Mouse (Mus musculus) right cerebral cortex, postnatal 25 days (tissue): Measurements from ENCODE around the gene Acp7.
"Not testable (repeated sequence)": the region's sequence is repeated elsewhere in the genome, so short reads cannot be mapped to it uniquely, and the experiment has no call there.

Experiments used
- DNase-seq: peaks from one replicate; pipeline ENCODE4 v3.0.0; 2022

Gene Acp7

GRCm38 (mm10) chr7:28631073-28631472 lies at the start of gene Acp7:
Gene Acp7 (minus strand): TSS chr7:28631332.
- no peak for DNase-seq

- DNase-seq, result no peak
Observed at GRCm38 (mm10) chr7:28677624-28678023, 46.5 kb upstream of the Acp7 start.

- DNase-seq, result no peak
Observed at GRCm38 (mm10) chr7:28676811-28677541, 45.8 kb upstream of the Acp7 start.

- no peak for DNase-seq
Observed at GRCm38 (mm10) chr7:28675746-28676145, 44.6 kb upstream of the Acp7 start.

- no peak for DNase-seq
Observed at GRCm38 (mm10) chr7:28674994-28675393, 43.9 kb upstream of the Acp7 start.

GRCm38 (mm10) chr7:28672786-28673185 lies 41.7 kb upstream of the Acp7 start:
- not testable (repeated sequence) for DNase-seq

- DNase-seq, result no peak
Observed at GRCm38 (mm10) chr7:28672276-28672675, 41.1 kb upstream of the Acp7 start.

GRCm38 (mm10) chr7:28671172-28671571 lies 40.0 kb upstream of the Acp7 start:
- no peak for DNase-seq

- no peak for DNase-seq
Observed at GRCm38 (mm10) chr7:28665620-28666579, 34.8 kb upstream of the Acp7 start.

- no peak for DNase-seq
Observed at GRCm38 (mm10) chr7:28656430-28656829, 25.3 kb upstream of the Acp7 start.

GRCm38 (mm10) chr7:28651157-28651556 lies 20.0 kb upstream of the Acp7 start:
- DNase-seq, result no peak

- DNase-seq, result no peak
Observed at GRCm38 (mm10) chr7:28647016-28647415, 15.9 kb upstream of the Acp7 start.

GRCm38 (mm10) chr7:28645947-28646475 lies 14.9 kb upstream of the Acp7 start:
- DNase-seq, result no peak

GRCm38 (mm10) chr7:28645366-28645765 lies 14.2 kb upstream of the Acp7 start:
- DNase-seq, result no peak

GRCm38 (mm10) chr7:28641546-28641945 lies 10.4 kb upstream of the Acp7 start:
- DNase-seq, result no peak

- DNase-seq, result no peak
Observed at GRCm38 (mm10) chr7:28637511-28637910, 6.4 kb upstream of the Acp7 start.

GRCm38 (mm10) chr7:28634128-28634527 lies 3.0 kb upstream of the Acp7 start:
- no peak for DNase-seq

- no peak for DNase-seq
Observed at GRCm38 (mm10) chr7:28624791-28625190, 6.3 kb downstream of the Acp7 start.

GRCm38 (mm10) chr7:28619098-28619715 lies 11.9 kb downstream of the Acp7 start:
- DNase-seq, result no peak

- DNase-seq, result no peak
Observed at GRCm38 (mm10) chr7:28605951-28606350, 25.2 kb downstream of the Acp7 start.

- not testable (repeated sequence) for DNase-seq
Observed at GRCm38 (mm10) chr7:28603788-28604187, 27.3 kb downstream of the Acp7 start.

- no peak for DNase-seq
Observed at GRCm38 (mm10) chr7:28603136-28603535, 28.0 kb downstream of the Acp7 start.

GRCm38 (mm10) chr7:28601668-28602067 lies 29.5 kb downstream of the Acp7 start:
- DNase-seq, result peak; percentile 44
